Mouse (Mus musculus) lung, adult 10 weeks (tissue): ENCODE results near the gene C1qtnf12. TPM values are rescaled to one million over a fixed set of nuclear protein-coding genes. Genes with fewer than 3 reads are reported as not detected.

ENCODE experiments used
- polyA plus RNA-seq: library from polyadenylated mRNA; stranded (reverse); fragments of 350-450 nt; fragmentation: Illumina TruSeq; extraction: RNeasy Lipid Tissue Mini Kit (QIAGEN cat#74804); gene quantifications from one replicate; pipeline ENCODE4 v1.2.3, GENCODE M21; 2014; ENCODE audit warnings: low read depth, low replicate concordance; ENCODE audit not compliant: insufficient read depth

C1qtnf12 gene
- 18.9 TPM for polyA plus RNA-seq

GRCm38 (mm10) chr4:155962167-155962971 lies at the start of gene C1qtnf12:
Gene C1qtnf12 (plus strand): TSS chr4:155962318.

GRCm38 (mm10) chr4:155943534-155944249 lies 18.4 kb upstream of the C1qtnf12 start, which contains the start of gene Ube2j2:
Gene Ube2j2 (plus strand): TSS chr4:155943831.

GRCm38 (mm10) chr4:155992241-155992905 lies 30.3 kb downstream of the C1qtnf12 start, which contains the start of the genes B3galt6 and Sdf4:
Gene B3galt6 (minus strand): TSS chr4:155992649.
Gene Sdf4 (plus strand): TSS chr4:155992872.

GRCm38 (mm10) chr4:156013637-156014036 lies 51.5 kb downstream of the C1qtnf12 start, which contains the start of gene Tnfrsf4:
Gene Tnfrsf4 (plus strand): TSS chr4:156013843.

Other genes starting within 250 kb of the C1qtnf12 start
- 0.40 TPM for gene Tmem240, start 227.5 kb upstream of the C1qtnf12 start, polyA plus RNA-seq
- gene Atad3a, start 201.2 kb upstream of the C1qtnf12 start, polyA plus RNA-seq, result 17.7 TPM
- 3.0 TPM for gene Vwa1, start 187.6 kb upstream of the C1qtnf12 start, polyA plus RNA-seq
- 0.29 TPM for gene Tmem88b, start 176.4 kb upstream of the C1qtnf12 start, polyA plus RNA-seq
- 3.2 TPM for gene Ankrd65, start 171.9 kb upstream of the C1qtnf12 start, polyA plus RNA-seq
- gene Mrpl20, start 159.4 kb upstream of the C1qtnf12 start, polyA plus RNA-seq, result 112 TPM
- 51.7 TPM for gene Ccnl2, start 149.8 kb upstream of the C1qtnf12 start, polyA plus RNA-seq
- 106 TPM for gene Aurkaip1, start 131.0 kb upstream of the C1qtnf12 start, polyA plus RNA-seq
- 188 TPM for gene Mxra8, start 122.6 kb upstream of the C1qtnf12 start, polyA plus RNA-seq
- gene Dvl1, start 114.9 kb upstream of the C1qtnf12 start, polyA plus RNA-seq, result 25.1 TPM
- 0.19 TPM for gene Tas1r3, start 99.0 kb upstream of the C1qtnf12 start, polyA plus RNA-seq
- 6.7 TPM for gene Cptp, start 92.9 kb upstream of the C1qtnf12 start, polyA plus RNA-seq
- 18.8 TPM for gene Ints11, start 92.8 kb upstream of the C1qtnf12 start, polyA plus RNA-seq
- 13.1 TPM for gene Pusl1, start 70.5 kb upstream of the C1qtnf12 start, polyA plus RNA-seq
- 6.0 TPM for gene Acap3, start 70.5 kb upstream of the C1qtnf12 start, polyA plus RNA-seq
- gene Ube2j2, start 18.5 kb upstream of the C1qtnf12 start, polyA plus RNA-seq, result 45.9 TPM
- gene B3galt6, start 30.3 kb downstream of the C1qtnf12 start, polyA plus RNA-seq, result 3.9 TPM
- gene Sdf4, start 30.6 kb downstream of the C1qtnf12 start, polyA plus RNA-seq, result 179 TPM
- 2.9 TPM for gene Tnfrsf4, start 51.5 kb downstream of the C1qtnf12 start, polyA plus RNA-seq
- gene Tnfrsf18, start 63.8 kb downstream of the C1qtnf12 start, polyA plus RNA-seq, result 4.0 TPM
- gene Ttll10, start 97.1 kb downstream of the C1qtnf12 start, polyA plus RNA-seq, result 1.3 TPM
- 4.0 TPM for gene 9430015G10Rik, start 147.7 kb downstream of the C1qtnf12 start, polyA plus RNA-seq
- gene Rnf223, start 168.2 kb downstream of the C1qtnf12 start, polyA plus RNA-seq, result not detected
- gene Agrn, start 235.2 kb downstream of the C1qtnf12 start, polyA plus RNA-seq, result 53.1 TPM
- 46.9 TPM for gene Isg15, start 238.5 kb downstream of the C1qtnf12 start, polyA plus RNA-seq
- 2.0 TPM for gene AW011738, start 241.0 kb downstream of the C1qtnf12 start, polyA plus RNA-seq